Mouse (Mus musculus) heart, adult 2 months (tissue): ENCODE results near the gene Samd4b.

Source experiments
- CTCF ChIP-seq: fragments of 200-600 bp; IDR thresholded peaks from 2 replicates; pipeline ENCODE4 v1.8.1; 2022; ENCODE audit warnings: antibody characterized with exemption, mild to moderate bottlenecking, moderate library complexity
- EP300 ChIP-seq: fragments of 200-500 bp; IDR thresholded peaks from 2 replicates; pipeline ENCODE4 v1.6.1; 2011; ENCODE audit warnings: low read depth, low read length, control low read depth; ENCODE audit not compliant: insufficient read depth
- POLR2A ChIP-seq: fragments of 200-500 bp; IDR thresholded peaks from 2 replicates; pipeline ENCODE4 v1.6.1; 2011; ENCODE audit warnings: mild to moderate bottlenecking, low read depth, low read length, control low read depth; ENCODE audit not compliant: insufficient read depth

- TF ChIP-seq POLR2A (no peak), CTCF (no peak), EP300 (no peak)
These were observed 119.1 kb downstream of the Samd4b start for GRCm38 (mm10) chr7:28478854-28479253.
